Mouse (Mus musculus) spleen, adult 12 weeks (tissue): Measurements from ENCODE around the gene Nr1i3.
A peak's percentile ranks its signal among the peaks of the same experiment; 100 is the strongest.
"Not testable (repeated sequence)": the region's sequence is repeated elsewhere in the genome, so short reads cannot be mapped to it uniquely, and the experiment has no call there.

Experiments used
- DNase-seq: peaks from one replicate; pipeline ENCODE4 v3.0.0; 2022; ENCODE audit warnings: low spot score

Gene Nr1i3

DNA sequence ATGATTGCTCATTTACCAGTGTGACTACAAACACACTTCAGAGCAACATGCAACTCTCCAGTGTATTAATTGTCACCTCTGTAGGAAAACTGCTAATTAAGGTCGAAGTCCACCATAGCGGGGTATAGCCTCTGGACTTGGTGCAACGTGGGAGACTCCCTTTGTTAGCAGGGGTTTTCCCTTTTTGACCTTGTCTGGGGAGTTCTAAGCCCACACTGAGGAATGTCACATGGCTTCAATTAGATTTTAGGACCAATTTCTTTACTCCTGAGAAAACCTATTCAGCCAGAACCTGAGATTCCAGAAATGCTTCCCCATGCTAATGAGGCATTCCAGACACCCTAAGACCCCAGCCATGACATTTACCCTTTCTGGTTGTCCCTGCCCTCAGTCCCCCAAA is 16.4 kb downstream of the Nr1i3 start:
- no peak for DNase-seq

DNA sequence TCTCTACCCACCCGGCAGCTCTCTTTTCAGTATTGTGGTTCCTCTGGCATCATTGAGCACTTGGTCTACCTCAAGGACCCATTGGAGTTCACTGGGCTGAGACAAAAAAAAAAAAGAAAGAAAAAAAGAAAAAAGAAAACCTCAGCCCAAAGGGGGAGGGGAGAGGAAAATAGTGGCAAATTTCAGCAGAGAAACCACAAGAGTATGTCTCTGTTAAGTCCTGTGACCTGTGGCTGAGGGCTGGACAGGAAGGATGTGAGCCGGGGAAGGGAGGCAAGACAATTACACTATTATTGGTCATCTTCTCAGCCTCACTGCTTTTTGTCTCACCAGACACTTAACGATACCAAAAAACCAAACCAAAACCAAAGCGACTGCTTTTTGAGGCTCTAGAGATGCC is 18.1 kb downstream of the Nr1i3 start:
- no peak for DNase-seq

- no peak for DNase-seq
These were observed 18.6 kb downstream of the Nr1i3 start for GRCm38 (mm10) chr1:171232348-171232747.

- DNase-seq: no peak
These were observed 19.3 kb downstream of the Nr1i3 start for GRCm38 (mm10) chr1:171232800-171233730.

GRCm38 (mm10) chr1:171234126-171234525 is 20.4 kb downstream of the Nr1i3 start, which contains the start of gene Fcer1g:
Fcer1g (minus strand) TSS chr1:171234365.
- DNase-seq: no peak

GRCm38 (mm10) chr1:171234538-171234937 is 20.8 kb downstream of the Nr1i3 start:
- no peak for DNase-seq

- no peak for DNase-seq
These were observed 22.0 kb downstream of the Nr1i3 start for GRCm38 (mm10) chr1:171235791-171236190.

- no peak for DNase-seq
These were observed 23.7 kb downstream of the Nr1i3 start for GRCm38 (mm10) chr1:171237438-171237837.

GRCm38 (mm10) chr1:171238463-171238862 is 24.7 kb downstream of the Nr1i3 start:
- DNase-seq: peak; percentile 34

DNA sequence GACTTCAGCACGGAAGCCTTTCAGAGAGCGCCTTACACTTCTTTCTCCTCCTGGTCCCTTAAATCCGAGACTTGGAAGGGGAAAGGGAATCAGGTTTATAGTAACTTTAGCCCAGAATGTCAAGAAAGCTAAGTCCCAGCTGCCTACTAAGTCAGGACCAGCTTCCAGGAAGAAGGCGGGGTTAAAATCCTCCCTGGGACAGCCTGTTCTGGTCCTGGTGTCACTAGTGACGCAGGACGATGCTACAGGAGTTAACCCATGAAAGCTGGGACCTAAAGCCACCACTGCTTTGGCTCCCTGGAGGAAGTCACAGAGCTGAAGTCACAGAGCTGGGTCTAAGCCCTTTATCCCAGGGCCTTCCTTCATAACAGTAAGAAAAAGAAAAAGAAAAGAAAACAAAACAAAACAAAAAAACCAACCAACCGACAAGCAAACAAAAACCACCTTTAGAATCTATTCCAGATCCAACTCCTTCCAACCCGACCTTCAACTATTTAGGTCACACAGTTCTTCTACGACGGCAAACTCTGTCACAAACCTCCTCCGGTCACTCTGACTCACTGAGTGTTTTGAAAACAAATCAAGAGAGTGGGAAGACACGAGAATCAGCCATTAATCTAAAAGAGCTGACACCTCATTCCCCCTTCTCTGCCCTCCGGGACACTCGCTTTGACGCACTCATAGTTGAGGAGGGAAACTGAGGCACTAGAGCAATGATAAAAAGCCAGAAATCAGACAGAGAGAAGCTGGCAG is 26.4 kb downstream of the Nr1i3 start:
- no peak for DNase-seq

GRCm38 (mm10) chr1:171240911-171241310 is 27.1 kb downstream of the Nr1i3 start:
- DNase-seq: no peak

GRCm38 (mm10) chr1:171241952-171242351 is 28.2 kb downstream of the Nr1i3 start:
- DNase-seq: not testable (repeated sequence)

- no peak for DNase-seq
These were observed 31.6 kb downstream of the Nr1i3 start for GRCm38 (mm10) chr1:171245353-171245752.

DNA sequence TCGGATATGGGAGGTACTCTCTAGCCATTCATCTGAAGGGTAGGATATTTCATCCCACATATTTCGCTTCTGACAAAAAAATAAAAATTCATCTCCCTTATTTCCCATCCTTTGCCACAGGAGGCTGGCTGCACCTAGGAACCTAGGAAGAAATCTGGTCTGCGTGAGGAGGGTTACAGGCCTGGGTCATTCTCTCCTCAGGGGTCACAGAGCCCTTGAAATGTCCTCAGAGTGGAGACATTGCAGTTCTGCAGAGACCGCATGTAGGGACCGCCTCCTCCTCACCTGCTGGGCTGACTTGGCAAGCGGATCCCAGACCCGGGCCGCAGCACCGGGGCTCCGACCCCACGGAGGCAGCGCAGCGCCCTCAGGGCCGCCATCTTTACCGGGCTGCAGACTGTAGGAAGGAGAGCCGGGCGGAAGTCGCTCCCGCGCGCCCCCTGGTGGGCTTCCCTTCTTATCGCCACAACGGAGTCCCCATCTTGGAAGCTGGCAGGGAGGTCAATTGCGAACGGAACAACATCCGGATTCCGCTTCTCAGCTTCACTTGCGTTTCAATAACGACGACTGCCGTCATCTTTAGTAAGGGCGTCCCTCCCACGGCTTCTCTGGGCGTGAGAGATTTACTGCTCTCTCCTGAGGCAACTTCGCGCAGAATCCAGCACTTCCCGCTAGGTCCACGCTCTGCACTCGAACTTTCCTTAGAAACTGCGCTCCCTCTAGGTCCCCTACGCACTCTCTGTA is 33.1 kb downstream of the Nr1i3 start:
- DNase-seq: peak; percentile 93

DNA sequence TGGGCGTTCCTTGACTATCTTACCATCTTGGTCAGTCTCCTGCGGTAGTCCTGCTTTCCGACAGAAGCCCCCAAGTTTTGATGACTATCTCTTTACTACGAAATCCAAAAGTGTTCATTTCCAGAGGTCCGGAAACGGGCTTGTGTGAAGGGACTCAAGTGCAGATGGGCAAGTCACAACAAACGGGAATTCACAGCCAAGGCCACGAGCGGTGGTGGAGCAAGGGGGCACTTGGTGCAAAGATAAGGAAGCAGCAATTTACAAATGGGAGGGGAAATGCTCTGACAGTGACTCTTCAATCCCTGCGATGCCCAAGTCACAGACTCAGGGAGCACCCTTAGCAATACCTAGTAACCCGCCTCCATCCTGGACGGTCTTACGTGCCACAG is 33.7 kb downstream of the Nr1i3 start:
- no peak for DNase-seq

GRCm38 (mm10) chr1:171247916-171248315 is 34.1 kb downstream of the Nr1i3 start:
- DNase-seq: no peak

DNA sequence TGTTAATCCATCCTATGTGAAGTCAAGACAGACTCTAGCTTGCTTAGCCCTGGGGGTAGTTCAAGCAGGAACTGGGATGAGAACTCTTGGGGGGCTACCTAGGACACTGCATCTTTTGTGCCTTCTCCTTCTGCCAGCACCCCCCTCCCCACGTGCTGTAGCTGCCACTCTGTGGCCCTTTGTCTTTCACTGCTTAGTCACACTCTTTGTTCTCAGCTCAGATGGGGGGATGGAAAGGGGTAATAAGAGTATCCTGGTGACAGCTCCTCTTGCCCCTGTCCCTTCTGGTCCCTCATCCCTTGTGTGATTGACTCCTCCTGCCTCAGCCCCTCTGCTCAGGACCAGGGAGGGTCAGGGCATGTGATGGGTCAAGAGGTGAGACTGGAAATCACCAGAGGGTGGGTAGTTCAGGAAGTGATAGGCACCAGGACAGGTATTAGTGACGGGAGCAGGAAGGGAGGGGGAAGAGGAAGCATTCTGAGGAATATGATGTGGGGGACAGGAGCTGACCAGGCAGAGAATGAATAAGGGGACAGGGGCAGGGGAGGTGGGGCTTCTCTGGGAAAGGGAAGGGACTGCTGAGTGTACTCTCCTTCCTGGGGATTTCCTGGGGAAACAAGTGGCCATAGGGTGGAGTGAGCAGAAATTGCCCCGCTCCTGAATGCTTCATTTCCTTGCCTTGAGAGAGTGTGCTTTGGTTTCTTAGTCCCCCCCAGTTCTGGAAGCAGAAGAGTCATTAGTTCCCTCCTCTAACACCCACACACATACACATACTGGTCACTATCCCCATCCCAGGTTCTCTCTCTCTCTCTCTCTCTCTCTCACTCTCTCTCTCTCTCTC is 34.8 kb downstream of the Nr1i3 start:
- DNase-seq: no peak

DNA sequence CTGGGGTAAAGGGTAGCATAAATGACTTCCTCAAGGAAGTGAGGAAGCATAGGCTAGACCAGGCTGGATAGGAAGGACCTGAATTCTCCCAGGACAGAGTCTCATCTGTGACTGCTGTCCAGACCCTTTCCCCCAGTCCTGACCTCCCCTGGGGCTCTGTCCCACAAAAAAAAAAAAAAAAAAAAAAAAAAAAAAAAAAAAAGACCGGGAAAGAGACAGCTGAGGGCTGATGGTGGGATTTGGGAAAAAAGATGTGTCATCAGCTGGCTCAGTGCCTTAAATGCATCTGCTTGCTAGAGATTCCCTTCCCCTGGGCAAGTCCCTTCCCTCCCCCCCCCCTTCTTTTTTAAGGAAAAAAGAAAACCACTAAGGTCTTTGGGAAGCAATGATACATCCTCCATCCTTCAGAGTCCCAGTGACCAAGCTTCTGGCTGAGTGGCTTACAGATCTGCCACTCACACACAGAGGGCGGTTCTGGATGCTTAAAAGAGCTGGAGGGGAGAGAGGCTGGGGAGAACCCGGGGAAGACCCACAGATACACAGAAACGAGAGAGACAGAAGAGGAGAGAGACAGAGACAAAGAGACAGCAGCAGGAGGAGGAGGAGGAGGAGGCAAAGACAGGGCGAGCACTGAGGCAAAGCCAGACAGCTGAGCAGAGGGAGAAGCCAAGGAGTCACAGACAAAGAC is 36.3 kb downstream of the Nr1i3 start, which contains the start of gene Adamts4:
Gene Adamts4 (plus strand): TSS at position 509 of the 688 bp plus-strand sequence.
- DNase-seq: no peak

- DNase-seq: no peak
These were observed 37.2 kb downstream of the Nr1i3 start, which contains the start of gene Ndufs2 for GRCm38 (mm10) chr1:171250680-171251593. Ndufs2 (minus strand) TSS chr1:171251388.
